Comparison of ENCODE assay signal across 21 mouse cellular contexts in genomic region chr8:126857307-126858203, GRCm38 (mm10).
DNase-seq lines count a peak whose midpoint lies in the region; ATAC-seq and TF ChIP-seq lines count a peak whose summit lies in the region.
"Had no signal": no experiment of that assay in that cellular context is flagged by ENCODE, and none has a peak within 500 bp of the region (broad histone marks: within the 10 kb centered on the region; RNA-seq: fewer than 3 reads in every experiment).

No protein-coding gene starts in this region.

- WGBS in liver, embryonic 11.5 days = 51% methylated on average over 13 of the region's 13 CpGs
- 42% methylated on average over 13 of the region's 13 CpGs for WGBS in liver, postnatal 0 days (ENCODE audit: insufficient replicate concordance)
- WGBS in intestine, embryonic 15.5 days = 65% methylated on average over 13 of the region's 13 CpGs
- 56% methylated on average over 13 of the region's 13 CpGs for WGBS in small intestine, adult 2 months

- no peak overlapping the region for H3K27ac ChIP-seq in liver, embryonic 11.5 days (ENCODE audit: low read depth, low read length)
- no peak overlapping the region for H3K27ac ChIP-seq in liver, postnatal 0 days (ENCODE audit: low read depth)
- peak overlapping the region; percentile 100 for H3K27ac ChIP-seq in CH12.LX (ENCODE audit: insufficient read depth, low read depth)
- no peak overlapping the region for H3K27ac ChIP-seq in intestine, embryonic 15.5 days
- H3K27ac ChIP-seq in small intestine, adult 2 months (ENCODE audit: insufficient read depth, low read depth, low read length) = peak overlapping the region; percentile 17
- H3K27ac ChIP-seq: limb, embryonic 10.5 days; liver, embryonic 14.5 days; midbrain, embryonic 13.5 days had no signal

- in situ Hi-C loops in CH12.LX (cut with MboI; ENCODE audit: low pct_ligation_motif_present, low pct_unique_long_range_greater_than_20kb, low sequenced_read_pairs) = no loop called here

- no peak overlapping the region for H3K4me3 ChIP-seq in liver, embryonic 11.5 days (ENCODE audit: low read depth, low read length)
- no peak overlapping the region for H3K4me3 ChIP-seq in liver, postnatal 0 days (ENCODE audit: low read depth, low read length)
- peak overlapping the region in 1 of 3 experiments; percentile 6 for H3K4me3 ChIP-seq in CH12.LX (replicated peaks in 1 of 3; ENCODE audit: low read depth in 2 of 3, low read length in 2 of 3, poor library complexity in 1 of 3)
- H3K4me3 ChIP-seq in intestine, embryonic 15.5 days (replicated peaks) = no peak overlapping the region
- H3K4me3 ChIP-seq in small intestine, adult 2 months (ENCODE audit: low read depth, low read length) = no peak overlapping the region
- H3K4me3 ChIP-seq: limb, embryonic 10.5 days; midbrain, embryonic 13.5 days had no signal

- dilution Hi-C loops in CH12.LX (cut with MboI; ENCODE audit: extremely low pct_ligation_motif_present, extremely low pct_unique_long_range_greater_than_20kb, low sequenced_read_pairs) = no loop called here

- no peaks in the 10 kb centered on the region for H3K79me2 ChIP-seq in CH12.LX (replicated peaks; ENCODE audit: control insufficient read depth, extremely low read depth, insufficient read depth, poor library complexity, severe bottlenecking)

- H3K36me3 ChIP-seq in liver, embryonic 11.5 days (ENCODE audit: control insufficient read depth, insufficient read depth, low read length) = no peaks in the 10 kb centered on the region
- H3K36me3 ChIP-seq in liver, postnatal 0 days (replicated peaks; ENCODE audit: insufficient read depth, low read length) = no peaks in the 10 kb centered on the region
- H3K36me3 ChIP-seq in CH12.LX (replicated peaks in 1 of 2; ENCODE audit: control insufficient read depth in 1 of 2, insufficient read depth in 1 of 2, low read length in 1 of 2) = no peaks in the 10 kb centered on the region
- no peaks in the 10 kb centered on the region for H3K36me3 ChIP-seq in intestine, embryonic 15.5 days
- no peaks in the 10 kb centered on the region for H3K36me3 ChIP-seq in small intestine, adult 2 months (ENCODE audit: control insufficient read depth, insufficient read depth, low read length)
- H3K36me3 ChIP-seq: limb, embryonic 10.5 days; midbrain, embryonic 13.5 days had no signal

- peak; percentile 30 for ATAC-seq in liver, embryonic 11.5 days (replicated peaks; ENCODE audit: low FRiP score)
- ATAC-seq in liver, postnatal 0 days = no peak
- peak; percentile 50; the same call in 1 of the 2 replicates for ATAC-seq in intestine, embryonic 15.5 days
- ATAC-seq: hindbrain, embryonic 16.5 days; midbrain, embryonic 13.5 days had no signal

- H3K9me3 ChIP-seq in liver, embryonic 11.5 days (ENCODE audit: control insufficient read depth, low read length) = no peaks in the 10 kb centered on the region
- H3K9me3 ChIP-seq in liver, postnatal 0 days (ENCODE audit: low read length) = no peaks in the 10 kb centered on the region
- H3K9me3 ChIP-seq in CH12.LX (replicated peaks; ENCODE audit: low read length) = peaks cover 5% of the 10 kb centered on the region
- no peaks in the 10 kb centered on the region for H3K9me3 ChIP-seq in intestine, embryonic 15.5 days
- H3K9me3 ChIP-seq: limb, embryonic 10.5 days; midbrain, embryonic 13.5 days had no signal

- no peak for TF ChIP-seq EP300 in liver, postnatal 0 days (IDR thresholded peaks at IDR 0.05; ENCODE audit: low read depth)
- no peak for TF ChIP-seq EP300 in CH12.LX (IDR thresholded peaks at IDR 0.05; ENCODE audit: low read length)

- H3K4me1 ChIP-seq in liver, embryonic 11.5 days (replicated peaks; ENCODE audit: control insufficient read depth, insufficient read depth, low read length) = peaks cover 31% of the 10 kb centered on the region
- peaks cover 12% of the 10 kb centered on the region for H3K4me1 ChIP-seq in liver, postnatal 0 days (ENCODE audit: insufficient read depth)
- H3K4me1 ChIP-seq in CH12.LX (ENCODE audit: control insufficient read depth in 1 of 2, insufficient read depth in 2 of 2) = peaks cover 34 to 72% of the 10 kb centered on the region in 2 experiments
- peaks cover 11% of the 10 kb centered on the region for H3K4me1 ChIP-seq in intestine, embryonic 15.5 days (replicated peaks)
- peaks cover 18% of the 10 kb centered on the region for H3K4me1 ChIP-seq in small intestine, adult 2 months (ENCODE audit: control insufficient read depth, insufficient read depth, insufficient read length, low read length)

- H3K4me2 ChIP-seq in liver, embryonic 11.5 days = no peak overlapping the region
- H3K4me2 ChIP-seq in liver, postnatal 0 days (ENCODE audit: low read depth, low read length) = no peak overlapping the region
- no peak overlapping the region for H3K4me2 ChIP-seq in CH12.LX (ENCODE audit: insufficient read depth, low read depth, poor library complexity, severe bottlenecking)
- H3K4me2 ChIP-seq in intestine, embryonic 15.5 days (replicated peaks) = no peak overlapping the region
- H3K4me2 ChIP-seq: heart, embryonic 11.5 days; midbrain, embryonic 13.5 days had no signal

- no peak for TF ChIP-seq RAD21 in CH12.LX (IDR thresholded peaks at IDR 0.05; ENCODE audit: low read depth, low read length)

- H3K27me3 ChIP-seq in liver, embryonic 11.5 days (replicated peaks; ENCODE audit: control insufficient read depth, insufficient read depth, low read length) = no peaks in the 10 kb centered on the region
- H3K27me3 ChIP-seq in liver, postnatal 0 days (ENCODE audit: insufficient read depth, low read length) = no peaks in the 10 kb centered on the region
- no peaks in the 10 kb centered on the region for H3K27me3 ChIP-seq in CH12.LX (replicated peaks)
- H3K27me3 ChIP-seq in intestine, embryonic 15.5 days (replicated peaks) = no peaks in the 10 kb centered on the region
- H3K27me3 ChIP-seq in small intestine, adult 2 months (ENCODE audit: control insufficient read depth, insufficient read depth, low read length) = no peaks in the 10 kb centered on the region
- H3K27me3 ChIP-seq: midbrain, embryonic 13.5 days had no signal

- H3K9ac ChIP-seq in liver, embryonic 11.5 days (ENCODE audit: low read depth, low read length) = no peak overlapping the region
- no peak overlapping the region for H3K9ac ChIP-seq in liver, postnatal 0 days (replicated peaks)
- H3K9ac ChIP-seq in CH12.LX (ENCODE audit: insufficient read depth, low read depth) = no peak overlapping the region
- H3K9ac ChIP-seq in intestine, embryonic 15.5 days = no peak overlapping the region
- H3K9ac ChIP-seq: liver, embryonic 14.5 days; midbrain, embryonic 13.5 days had no signal

- TF ChIP-seq POLR2A in CH12.LX (IDR thresholded peaks at IDR 0.05; ENCODE audit: low read depth, low read length) = no peak
- no peak for TF ChIP-seq POLR2A in small intestine, adult 2 months (IDR thresholded peaks at IDR 0.05; ENCODE audit: low read depth, low read length)

- no peak for TF ChIP-seq CTCF in liver, postnatal 0 days (IDR thresholded peaks at IDR 0.05; ENCODE audit: low read depth)
- TF ChIP-seq CTCF in CH12.LX (conservative IDR thresholded peaks at IDR 0.05 in 1 of 2, IDR thresholded peaks at IDR 0.05 in 1 of 2; ENCODE audit: low read depth in 2 of 2, low read length in 2 of 2) = no peak
- no peak for TF ChIP-seq CTCF in small intestine, adult 2 months (IDR thresholded peaks at IDR 0.05; ENCODE audit: extremely low read depth, insufficient read length, insufficient replicate concordance, low read depth, low read length)

- no peak for DNase-seq in liver, embryonic 11.5 days (ENCODE audit: low spot score)
- no peak for DNase-seq in liver, postnatal 0 days
- DNase-seq in CH12.LX (ENCODE audit: extremely low read depth) = no peak
- no peak for DNase-seq in B cell, adult 2 months
- no peak for DNase-seq in heart, postnatal 4 days
- DNase-seq: adrenal gland, adult 2 months; cerebellum, adult 11 months; cerebellum, postnatal 14 days; gastrocnemius, postnatal 25 days; heart, postnatal 14 days; kidney, adult 9 months; kidney, postnatal 4 days; lung, postnatal 10 days; thymus, postnatal 25 days had no signal

TF ChIP-seq in CH12.LX, 34 proteins besides CTCF, POLR2A, EP300 and RAD21:
- TF ChIP-seq SMC3 (IDR thresholded peaks at IDR 0.05; ENCODE audit: low read depth, low read length) = no peak
- TF ChIP-seq POLR2AphosphoS2 (IDR thresholded peaks at IDR 0.05; ENCODE audit: low read depth, low read length) = no peak
- TF ChIP-seq SIN3A (IDR thresholded peaks at IDR 0.05; ENCODE audit: low read length) = no peak
- no peak for TF ChIP-seq NELFE (IDR thresholded peaks at IDR 0.05; ENCODE audit: low read depth, low read length)
- TF ChIP-seq MEF2A (IDR thresholded peaks at IDR 0.05; ENCODE audit: borderline replicate concordance, low read depth, low read length) = no peak
- TF ChIP-seq JUND (conservative IDR thresholded peaks at IDR 0.05; ENCODE audit: low read depth, low read length) = no peak
- TF ChIP-seq ELF1 (IDR thresholded peaks at IDR 0.05; ENCODE audit: low read depth, low read length) = peak; percentile 22; the same call in 1 of the 2 replicates
- TF ChIP-seq ETS1 (conservative IDR thresholded peaks at IDR 0.05; ENCODE audit: low read depth, low read length) = no peak
- TF ChIP-seq UBTF (IDR thresholded peaks at IDR 0.05; ENCODE audit: low read depth, low read length) = no peak

Comparison
In these comparisons a context has a peak if more than half of its experiments do, and no peak if none do; other contexts are left out.
1. H3K27ac ChIP-seq: peak in CH12.LX (single experiment) and small intestine, adult 2 months (single experiment); none in liver, embryonic 11.5 days (single experiment), liver, postnatal 0 days (single experiment) and intestine, embryonic 15.5 days (single experiment).